Mouse (Mus musculus): Measurements from ENCODE around the gene Elovl2.
"Not testable (repeated sequence)": the region's sequence is repeated elsewhere in the genome, so short reads cannot be mapped to it uniquely, and the experiment has no call there.

Gene Elovl2

GRCm38 (mm10) chr13:41235181-41235580 lies 15.0 kb upstream of the Elovl2 start:
- DNase-seq (ENCODE audit: low read depth in 1 of 2, low spot score in 2 of 2) = no peak

DNA sequence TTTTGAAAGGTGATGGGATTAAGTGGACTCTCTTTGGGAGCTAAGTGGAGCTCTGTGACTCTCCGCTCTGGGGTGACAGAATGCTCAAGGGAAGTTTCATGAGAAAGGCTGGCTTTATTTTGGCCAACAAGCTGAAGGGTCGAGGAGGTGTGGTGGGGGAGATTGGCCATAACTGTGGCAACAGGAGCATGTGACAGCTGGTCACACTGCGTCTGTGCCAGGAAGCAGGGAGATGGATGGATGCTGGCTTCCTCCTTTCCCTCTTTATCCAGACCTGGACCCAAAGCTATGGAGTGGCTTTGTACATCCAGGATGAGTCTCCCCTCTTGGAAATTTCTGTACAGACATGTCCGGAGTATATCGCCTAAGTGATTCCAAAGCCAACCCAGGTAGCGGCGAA lies 13.0 kb upstream of the Elovl2 start:
- no peak for DNase-seq (ENCODE audit: low read depth in 1 of 2, low spot score in 2 of 2)

- DNase-seq (ENCODE audit: low read depth in 1 of 2, low spot score in 2 of 2) = no peak
Observed at GRCm38 (mm10) chr13:41232209-41232608, 12.0 kb upstream of the Elovl2 start.

GRCm38 (mm10) chr13:41231389-41231983 lies 11.3 kb upstream of the Elovl2 start:
- DNase-seq (ENCODE audit: low read depth in 1 of 2, low spot score in 2 of 2) = no peak

GRCm38 (mm10) chr13:41230256-41230655 lies 10.1 kb upstream of the Elovl2 start:
- peak in 1 of 2 experiments; percentile 47 for DNase-seq (ENCODE audit: low read depth in 1 of 2, low spot score in 2 of 2)

GRCm38 (mm10) chr13:41228060-41228459 lies 7.9 kb upstream of the Elovl2 start:
- DNase-seq (ENCODE audit: low read depth in 1 of 2, low spot score in 2 of 2) = no peak

DNA sequence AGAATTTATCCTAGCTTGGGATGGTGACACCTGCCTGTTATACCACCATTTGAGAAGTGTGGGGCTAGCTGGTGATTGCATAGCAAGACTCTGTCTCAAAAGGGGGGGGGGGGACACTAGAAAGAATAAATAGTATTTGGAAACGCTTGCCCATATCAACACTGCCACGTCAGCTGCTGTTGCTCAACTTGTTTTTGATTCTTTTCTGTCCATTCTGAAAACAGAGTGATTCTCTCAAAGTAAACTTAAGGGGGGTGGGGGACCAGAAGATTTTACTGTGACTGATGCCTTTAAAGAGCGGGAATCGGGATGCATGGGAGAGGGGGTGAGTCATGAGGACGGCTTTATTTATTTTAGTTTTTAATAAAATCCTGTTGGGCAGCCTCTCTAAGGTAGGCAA lies 6.3 kb upstream of the Elovl2 start:
- no peak for DNase-seq (ENCODE audit: low read depth in 1 of 2, low spot score in 2 of 2)

- no peak for DNase-seq (ENCODE audit: low read depth in 1 of 2, low spot score in 2 of 2)
Observed at GRCm38 (mm10) chr13:41219687-41220303, 410 bp downstream of the Elovl2 start.

- DNase-seq (ENCODE audit: low read depth in 1 of 2, low spot score in 2 of 2) = no peak
Observed at GRCm38 (mm10) chr13:41219056-41219455, 1.1 kb downstream of the Elovl2 start.

GRCm38 (mm10) chr13:41216236-41216635 lies 4.0 kb downstream of the Elovl2 start:
- DNase-seq (ENCODE audit: low read depth in 1 of 2, low spot score in 2 of 2) = no peak

DNA sequence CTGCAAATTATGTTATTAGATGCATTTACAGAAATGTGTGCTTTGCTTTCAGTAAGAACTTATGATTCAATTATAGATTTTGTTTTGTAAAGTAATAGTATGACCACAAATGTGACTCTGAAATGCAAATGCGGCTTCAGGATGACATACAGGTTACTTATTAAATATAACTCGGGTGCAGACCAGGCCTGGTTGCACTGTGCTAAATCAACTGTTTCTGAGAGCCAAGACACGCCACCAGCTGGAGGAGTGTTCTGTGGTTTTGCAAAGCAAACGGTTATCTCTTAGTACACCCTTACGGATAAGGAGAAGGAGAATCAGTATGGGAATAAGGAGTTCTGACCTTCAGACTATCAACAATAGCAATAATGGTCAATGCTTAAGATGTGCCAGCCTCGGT lies 4.5 kb downstream of the Elovl2 start:
- DNase-seq (ENCODE audit: low read depth in 1 of 2, low spot score in 2 of 2) = no peak

DNA sequence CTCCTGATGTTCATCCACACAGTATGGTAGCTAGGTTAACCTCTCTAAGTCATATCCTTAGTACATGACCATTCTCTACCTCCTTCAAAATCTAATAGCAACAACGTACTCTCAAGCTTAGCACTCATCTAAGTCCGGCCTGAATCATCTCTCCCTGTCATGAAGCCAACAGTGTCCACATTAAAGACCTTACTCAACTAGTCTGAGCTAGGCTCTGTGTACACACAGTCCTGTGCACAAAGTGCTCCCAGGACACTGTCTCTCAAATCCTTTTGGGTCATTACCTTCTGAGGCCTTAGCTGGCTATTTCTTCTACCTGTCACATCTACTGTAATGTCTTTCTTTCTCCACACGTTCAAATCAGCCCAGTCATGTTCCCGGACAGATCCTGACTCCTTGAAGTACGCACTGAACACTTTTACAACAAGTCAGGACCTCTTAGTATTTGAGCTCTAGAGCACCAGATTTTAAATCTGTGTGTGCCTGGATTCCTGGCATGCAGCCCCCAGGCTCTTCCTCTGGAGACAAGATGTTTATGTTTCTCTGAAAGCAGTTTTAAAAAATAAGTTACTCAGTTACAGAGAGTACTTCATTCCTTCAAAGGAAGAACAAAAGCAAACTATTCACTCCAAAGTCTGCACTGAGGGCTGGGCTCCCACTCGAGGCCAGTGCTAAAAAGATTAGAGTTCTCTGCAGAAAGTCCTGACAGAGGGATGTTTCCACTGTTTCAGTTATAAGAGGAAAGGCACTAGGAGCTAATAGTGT lies 7.5 kb downstream of the Elovl2 start:
- DNase-seq (ENCODE audit: low read depth in 1 of 2, low spot score in 2 of 2) = no peak

DNA sequence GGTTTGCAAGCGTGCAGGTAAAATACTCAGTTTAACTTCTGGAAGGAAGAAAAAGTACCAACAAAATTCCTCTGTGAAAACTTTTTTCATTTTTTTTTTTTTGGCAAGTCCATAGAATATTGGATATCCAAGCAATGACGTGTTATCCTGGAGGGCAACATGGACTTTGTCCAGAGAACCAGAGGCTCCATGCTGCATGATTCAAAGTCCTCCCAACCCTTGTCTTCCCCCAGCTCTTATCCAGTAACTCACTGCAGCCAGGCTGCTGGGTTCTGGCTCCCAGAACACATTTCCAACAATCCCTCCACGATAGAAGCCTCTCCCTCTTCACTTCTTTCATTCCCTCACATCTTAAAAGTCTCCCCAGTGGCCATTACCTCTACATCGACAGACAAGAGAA lies 8.9 kb downstream of the Elovl2 start:
- no peak for DNase-seq (ENCODE audit: low read depth in 1 of 2, low spot score in 2 of 2)

- no peak for DNase-seq (ENCODE audit: low read depth in 1 of 2, low spot score in 2 of 2)
Observed at GRCm38 (mm10) chr13:41206241-41206640, 14.0 kb downstream of the Elovl2 start.

- not testable (repeated sequence) for DNase-seq (ENCODE audit: low read depth in 1 of 2, low spot score in 2 of 2)
Observed at GRCm38 (mm10) chr13:41205568-41205967, 14.6 kb downstream of the Elovl2 start.

DNA sequence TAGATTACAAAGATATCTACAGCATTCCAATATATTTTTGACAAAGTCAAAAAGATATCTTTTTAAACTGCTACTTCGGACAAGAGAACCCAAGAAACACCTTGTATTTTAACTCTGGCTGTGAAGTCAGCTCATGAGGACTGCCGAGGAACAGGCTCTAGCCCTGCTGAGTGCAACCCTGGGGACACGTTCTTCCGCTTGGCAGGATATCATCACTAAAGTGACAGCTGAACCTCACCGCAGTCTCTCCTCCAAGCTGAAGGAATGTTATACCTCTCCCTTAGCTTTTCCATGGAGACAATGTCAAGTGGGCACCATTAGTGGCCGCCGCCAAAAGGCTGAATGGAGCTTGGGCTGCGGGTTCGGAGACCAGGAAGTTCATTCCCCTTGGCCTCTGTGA lies 16.5 kb downstream of the Elovl2 start:
- DNase-seq (ENCODE audit: low read depth in 1 of 2, low spot score in 2 of 2) = no peak

GRCm38 (mm10) chr13:41203289-41203688 lies 16.9 kb downstream of the Elovl2 start:
- DNase-seq (ENCODE audit: low read depth in 1 of 2, low spot score in 2 of 2) = no peak

DNA sequence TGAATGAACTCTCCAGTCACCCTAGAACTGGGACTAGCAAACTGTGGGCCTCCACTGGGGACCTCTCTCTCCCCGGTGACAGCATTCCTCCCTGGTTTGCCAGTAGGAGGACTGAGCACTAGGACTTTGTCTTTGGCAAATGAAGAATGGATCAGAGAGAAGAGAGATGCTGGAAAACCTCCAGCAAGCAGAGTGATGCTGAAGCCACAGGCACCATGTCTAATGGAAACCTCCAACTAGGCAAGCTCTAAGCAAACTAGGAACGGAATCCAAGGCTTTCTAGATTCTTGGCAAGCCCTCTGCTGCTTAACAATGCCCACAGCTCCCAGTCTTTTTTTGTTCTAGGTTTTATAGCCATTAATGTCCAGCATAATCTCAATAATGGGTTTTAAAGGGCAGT lies 19.3 kb downstream of the Elovl2 start:
- no peak for DNase-seq (ENCODE audit: low read depth in 1 of 2, low spot score in 2 of 2)

- DNase-seq (ENCODE audit: low read depth in 1 of 2, low spot score in 2 of 2) = no peak
Observed at GRCm38 (mm10) chr13:41195640-41196333, 24.4 kb downstream of the Elovl2 start.

- no peak for DNase-seq (ENCODE audit: low read depth in 1 of 2, low spot score in 2 of 2)
Observed at GRCm38 (mm10) chr13:41187886-41188285, 32.3 kb downstream of the Elovl2 start.

DNA sequence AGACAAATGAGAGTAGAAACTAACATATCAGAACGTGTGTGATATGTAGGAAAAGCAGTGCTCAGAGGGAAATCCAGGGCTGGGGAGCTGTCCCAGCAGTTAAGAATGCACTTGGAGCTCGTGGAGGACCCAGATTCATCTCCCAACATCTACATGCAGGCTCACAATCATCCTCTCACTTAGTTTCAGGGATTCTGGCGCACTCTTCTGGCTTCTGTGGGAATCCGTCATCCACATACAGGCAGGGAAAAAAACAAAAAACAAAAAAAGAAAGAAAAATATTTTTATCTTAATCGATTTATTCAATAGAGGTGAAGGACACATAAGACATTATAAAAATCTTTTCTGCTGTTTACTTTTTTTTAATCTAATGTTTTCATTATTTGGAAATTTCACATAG lies 61.8 kb downstream of the Elovl2 start:
- no peak for DNase-seq (ENCODE audit: low read depth in 1 of 2, low spot score in 2 of 2)

DNA sequence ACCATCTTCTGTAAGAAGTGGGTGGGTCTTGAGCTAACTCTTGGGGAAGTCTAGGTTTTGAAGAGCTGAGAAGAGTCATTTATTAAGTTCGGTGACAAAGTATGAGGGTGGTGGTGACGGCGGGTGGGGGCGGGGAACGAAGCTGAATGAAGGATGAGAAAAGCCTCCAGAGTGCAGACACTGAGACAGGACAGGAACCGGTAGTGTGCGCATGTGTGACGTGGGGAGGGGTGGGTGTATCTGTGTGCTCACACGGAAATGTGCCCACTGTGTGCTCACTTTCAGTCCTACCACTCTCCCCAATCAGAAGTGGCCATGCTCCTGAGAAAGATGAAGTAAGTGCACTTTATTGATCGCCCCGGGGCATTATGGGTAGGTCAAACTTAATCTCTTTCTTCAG lies 67.1 kb downstream of the Elovl2 start:
- no peak for DNase-seq (ENCODE audit: low read depth in 1 of 2, low spot score in 2 of 2)

Measured in monocyte, adult 2 months (primary cell).